Mouse (Mus musculus) T-helper 17 cell (primary cell): Measurements from ENCODE around the gene Slc25a25.

Source experiments
- in situ Hi-C, 2 experiments: fragments of 300-600 bp; cut with MboI, MseI; formaldehyde crosslinking; loops; 1 replicate in 1 of 2; 2 replicates in 1 of 2; pipeline ENCODE4 v1.15.1; 2025; ENCODE audit warnings: high pct_unique_total_duplicates in 2 of 2

The Slc25a25 gene

DNA sequence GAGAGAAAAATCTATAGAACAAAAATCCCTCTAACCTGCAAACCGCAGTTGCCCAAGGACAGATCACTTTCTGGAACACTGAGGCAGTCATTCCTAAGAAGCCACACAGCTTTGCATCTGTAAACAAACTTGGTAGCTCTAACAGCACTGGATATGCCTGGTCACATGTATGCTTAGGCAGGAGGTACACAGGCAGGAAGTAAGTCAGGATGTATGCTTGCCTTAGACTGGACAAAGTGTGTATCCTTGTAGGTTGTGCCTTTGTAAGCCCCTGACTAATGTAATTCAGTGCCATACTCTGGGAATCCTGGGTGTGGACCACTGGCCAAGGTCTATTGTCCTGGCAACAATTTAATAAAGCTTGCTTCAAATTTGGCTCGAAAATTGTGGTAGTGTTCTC lies 12.5 kb upstream of the Slc25a25 start:
- in situ Hi-C loops, result no loop called here

GRCm38 (mm10) chr2:32459657-32460056 lies 8.4 kb upstream of the Slc25a25 start:
- in situ Hi-C loops, result no loop called here

DNA sequence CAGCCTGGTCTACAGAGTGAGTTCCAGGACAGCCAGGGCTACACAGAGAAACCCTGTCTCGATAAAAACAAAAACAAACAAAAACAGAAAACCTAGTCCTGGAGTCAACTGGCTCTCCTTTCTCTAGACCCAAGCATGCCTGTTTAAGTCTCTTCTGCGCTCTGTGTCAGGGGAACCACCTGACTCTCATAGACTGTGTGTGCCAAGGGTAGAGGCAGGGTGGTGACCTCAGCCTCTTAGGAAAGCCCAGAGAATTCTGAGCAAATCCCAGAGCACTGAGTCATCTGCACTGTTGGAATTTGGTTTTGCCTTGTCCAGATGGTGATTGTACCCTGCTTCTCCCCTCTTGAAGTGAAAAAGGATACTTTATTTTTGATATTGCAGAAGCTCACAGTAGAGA lies 7.1 kb upstream of the Slc25a25 start:
- in situ Hi-C loops, result no loop called here

DNA sequence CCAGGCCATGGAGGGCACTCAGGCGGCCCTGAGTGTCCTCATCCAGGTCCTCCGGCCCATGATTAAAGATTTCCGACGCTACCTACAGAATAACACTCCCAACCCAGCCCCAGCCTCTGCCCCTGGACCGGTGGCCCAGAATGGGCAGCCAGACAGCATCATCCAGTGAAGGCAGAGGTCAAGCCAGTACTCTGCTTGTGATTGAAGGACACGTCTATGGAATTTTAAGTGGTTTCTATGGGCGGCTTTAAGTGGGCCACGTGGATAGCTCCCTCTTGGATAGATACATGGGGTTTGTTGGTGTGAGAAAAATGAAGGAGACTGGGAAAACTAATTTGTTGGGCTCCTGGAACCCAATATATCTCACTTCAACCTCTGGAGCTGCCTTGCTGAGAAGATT lies 3.9 kb upstream of the Slc25a25 start:
- in situ Hi-C loops, result no loop called here

GRCm38 (mm10) chr2:32454633-32455032 lies 3.4 kb upstream of the Slc25a25 start:
- in situ Hi-C loops, result no loop called here

GRCm38 (mm10) chr2:32453641-32454303 lies 2.5 kb upstream of the Slc25a25 start:
- in situ Hi-C loops, result no loop called here

DNA sequence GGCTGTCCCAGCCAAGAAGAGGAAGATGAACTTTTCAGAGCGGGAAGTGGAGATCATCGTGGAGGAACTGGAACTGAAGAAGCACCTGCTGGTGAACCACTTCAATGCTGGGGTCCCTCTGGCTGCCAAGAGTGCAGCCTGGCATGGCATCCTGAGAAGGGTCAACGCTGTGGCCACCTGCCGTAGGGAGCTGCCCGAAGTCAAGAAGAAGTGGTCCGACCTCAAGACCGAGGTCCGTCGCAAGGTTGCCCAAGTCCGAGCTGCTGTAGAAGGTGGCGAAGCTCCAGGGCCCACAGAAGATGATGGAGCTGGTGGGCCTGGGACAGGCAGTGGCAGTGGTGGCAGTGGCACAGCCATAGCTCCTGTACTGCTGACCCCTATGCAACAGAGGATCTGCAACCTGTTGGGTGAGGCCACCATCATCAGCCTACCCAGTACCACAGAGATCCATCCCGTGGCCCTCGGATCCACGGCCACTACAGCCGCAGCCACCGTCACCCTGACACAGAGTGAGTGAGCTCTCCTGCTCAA lies 1.3 kb upstream of the Slc25a25 start:
- in situ Hi-C loops, result no loop called here

DNA sequence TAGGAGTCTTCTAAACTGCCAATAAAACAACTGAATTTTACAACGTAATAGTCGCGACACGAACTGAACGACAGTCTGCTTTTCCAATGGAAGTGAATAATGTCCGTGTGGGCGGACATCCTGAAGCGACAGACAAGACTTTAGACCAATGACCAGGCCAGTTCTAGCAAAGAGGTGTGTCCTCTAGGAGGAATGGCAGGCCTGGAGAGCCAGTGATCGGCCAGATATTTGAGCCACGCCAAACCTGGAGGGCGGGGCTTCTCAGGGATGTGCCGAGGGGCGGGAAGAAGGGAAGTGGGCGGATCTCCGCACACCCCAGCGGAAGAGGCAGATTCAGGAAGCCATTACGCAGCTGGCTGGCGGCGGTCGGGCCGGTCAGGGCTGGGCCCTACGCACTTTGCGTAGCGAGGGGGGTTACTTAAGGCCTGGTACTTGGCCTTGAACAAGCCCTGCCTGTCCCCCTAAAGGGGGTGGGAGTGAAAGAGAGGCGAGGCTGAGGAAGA lies 676 bp upstream of the Slc25a25 start:
- in situ Hi-C loops, result no loop called here

GRCm38 (mm10) chr2:32449761-32450754 lies 1.2 kb downstream of the Slc25a25 start, which contains the start of gene Naif1:
Naif1 (plus strand) TSS chr2:32450457.
- in situ Hi-C loops, result loop anchor here in 1 of 2 experiments (5.0 kb wide), 1 partner anchor 532 kb away; the partner anchor contains the start of gene Slc2a8

DNA sequence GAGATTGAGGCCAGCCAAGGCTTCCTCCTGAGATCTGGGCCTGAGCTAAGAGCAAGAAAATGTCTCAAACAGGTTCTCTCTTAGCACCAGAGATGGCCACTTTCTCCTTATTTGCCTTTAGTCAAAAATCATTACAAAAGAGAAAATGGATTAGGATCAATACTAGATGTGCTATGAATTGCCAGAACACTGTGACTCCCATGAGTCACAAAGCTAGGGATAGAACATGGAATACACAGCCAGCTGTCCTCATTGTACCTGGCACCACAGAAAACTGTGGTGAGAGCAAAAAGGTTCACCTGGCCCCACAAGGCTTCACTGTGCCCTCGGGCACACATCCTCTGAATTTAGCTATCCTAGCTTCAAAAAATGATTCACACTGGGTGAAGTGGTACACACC lies 2.8 kb downstream of the Slc25a25 start:
- in situ Hi-C loops, result loop anchor here in 1 of 2 experiments (5.0 kb wide), 1 partner anchor 534 kb away; the partner anchor contains the start of gene Slc2a8

- in situ Hi-C loops, result loop anchor here in 1 of 2 experiments (5.0 kb wide), 1 partner anchor 535 kb away; the partner anchor contains the start of gene Slc2a8
Measured at GRCm38 (mm10) chr2:32447264-32447936, 3.8 kb downstream of the Slc25a25 start.

DNA sequence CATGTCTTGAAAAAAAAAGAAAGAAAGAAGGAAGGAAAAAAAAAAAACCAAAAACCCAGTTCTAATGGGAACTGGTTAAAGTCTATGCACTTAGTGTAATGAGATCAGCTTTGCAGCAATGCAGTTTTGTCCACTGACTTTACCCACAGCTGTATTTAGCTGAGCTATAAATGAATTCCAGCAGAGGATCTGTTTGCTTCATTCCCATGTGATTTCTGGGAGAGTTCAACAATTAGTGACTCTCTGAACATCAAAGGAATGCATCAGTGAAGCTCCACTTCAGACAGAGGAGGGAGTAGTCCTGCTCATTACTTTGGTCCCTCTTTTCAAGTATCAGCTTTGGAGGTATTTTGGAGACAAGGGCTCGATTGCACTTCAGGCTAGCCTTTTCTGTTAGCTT lies 5.7 kb downstream of the Slc25a25 start:
- in situ Hi-C loops, result loop anchor here in 1 of 2 experiments (5.0 kb wide), 1 partner anchor 537 kb away; the partner anchor contains the start of gene Slc2a8

DNA sequence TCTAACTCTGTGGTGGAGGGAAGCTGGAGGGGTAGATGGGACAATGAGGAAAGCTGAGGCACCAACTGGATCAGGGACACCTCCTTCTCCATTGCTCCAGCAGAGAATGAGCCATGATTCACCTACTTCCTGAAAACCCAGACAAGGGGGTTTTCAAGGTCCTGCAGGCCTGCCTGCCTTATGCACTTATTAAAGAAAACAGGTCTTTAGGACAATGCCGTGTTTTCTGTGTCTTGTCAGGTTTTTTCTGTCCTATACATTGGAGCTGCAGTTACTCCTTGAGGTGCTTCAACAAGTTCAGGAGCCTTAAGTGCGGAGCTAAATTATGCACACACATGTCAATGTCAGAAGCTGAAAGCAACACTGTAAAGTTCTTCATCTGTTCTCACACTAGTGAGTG lies 9.7 kb downstream of the Slc25a25 start:
- in situ Hi-C loops, result no loop called here

- in situ Hi-C loops, result no loop called here
Measured at GRCm38 (mm10) chr2:32440632-32441031, 10.6 kb downstream of the Slc25a25 start.

DNA sequence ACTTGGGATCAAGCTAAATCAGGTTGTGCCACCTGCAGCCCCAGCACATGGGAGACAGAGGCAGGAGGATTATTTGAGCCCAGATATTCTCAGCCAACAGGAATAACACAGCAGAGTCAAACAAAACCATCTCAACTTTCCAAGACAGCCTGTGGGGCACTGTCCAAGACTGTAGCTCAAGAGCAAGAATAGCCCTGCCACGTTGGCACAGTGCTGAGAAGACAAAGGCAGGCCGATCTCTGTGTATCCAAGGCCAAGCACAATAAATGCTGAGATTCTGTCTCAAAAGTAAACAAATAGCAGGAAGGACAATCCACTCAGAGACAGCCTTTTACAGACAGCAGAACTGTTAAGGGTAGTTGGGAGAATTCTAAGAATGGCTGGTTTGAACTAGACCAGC lies 11.1 kb downstream of the Slc25a25 start:
- in situ Hi-C loops, result no loop called here

DNA sequence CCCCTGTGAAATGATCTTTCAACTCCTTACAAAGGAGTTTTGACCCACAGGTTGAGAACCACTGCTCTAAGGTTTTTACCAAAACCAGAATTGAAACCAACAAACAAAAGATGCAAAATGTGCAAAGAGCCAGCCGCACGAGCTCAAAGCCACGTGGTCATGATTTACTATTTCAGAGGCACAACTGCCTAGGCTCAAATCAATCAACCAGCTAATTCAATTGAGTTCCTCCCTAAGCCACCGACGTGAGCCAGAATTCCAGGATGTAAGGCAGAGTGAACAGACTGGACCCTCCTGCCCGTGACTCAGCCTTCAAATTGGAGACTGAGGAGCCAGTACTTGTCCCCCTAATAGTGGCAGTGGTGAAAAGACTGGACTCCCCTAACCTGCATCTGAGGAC lies 12.1 kb downstream of the Slc25a25 start:
- in situ Hi-C loops, result no loop called here

- in situ Hi-C loops, result no loop called here
Measured at GRCm38 (mm10) chr2:32438733-32439132, 12.5 kb downstream of the Slc25a25 start.

DNA sequence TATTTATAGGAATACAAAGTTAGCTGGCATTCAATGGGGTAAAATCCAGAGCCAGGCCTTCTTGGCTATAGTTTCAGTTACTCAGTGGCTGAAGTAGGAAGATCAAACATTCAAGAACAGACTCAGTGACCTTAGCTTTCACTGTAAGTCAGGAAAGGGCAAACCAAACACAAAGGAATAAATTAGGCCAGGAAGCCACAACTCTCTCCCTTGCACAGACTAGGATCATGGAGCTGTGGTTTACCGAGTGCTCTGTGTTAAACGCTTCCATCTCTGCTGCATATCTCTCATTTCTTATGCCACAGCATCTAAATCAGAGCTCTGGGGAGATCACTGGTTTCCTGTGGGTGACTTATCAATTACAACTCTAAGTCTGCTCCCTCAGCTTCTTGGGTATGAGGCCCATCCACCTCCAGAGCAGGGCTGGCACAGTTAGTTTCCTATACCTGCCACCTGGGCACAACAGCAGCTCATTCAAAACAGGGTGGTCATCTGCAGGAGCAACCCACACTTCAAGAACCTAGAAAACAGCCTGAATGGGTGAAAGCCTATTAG lies 13.6 kb downstream of the Slc25a25 start:
- in situ Hi-C loops, result no loop called here

DNA sequence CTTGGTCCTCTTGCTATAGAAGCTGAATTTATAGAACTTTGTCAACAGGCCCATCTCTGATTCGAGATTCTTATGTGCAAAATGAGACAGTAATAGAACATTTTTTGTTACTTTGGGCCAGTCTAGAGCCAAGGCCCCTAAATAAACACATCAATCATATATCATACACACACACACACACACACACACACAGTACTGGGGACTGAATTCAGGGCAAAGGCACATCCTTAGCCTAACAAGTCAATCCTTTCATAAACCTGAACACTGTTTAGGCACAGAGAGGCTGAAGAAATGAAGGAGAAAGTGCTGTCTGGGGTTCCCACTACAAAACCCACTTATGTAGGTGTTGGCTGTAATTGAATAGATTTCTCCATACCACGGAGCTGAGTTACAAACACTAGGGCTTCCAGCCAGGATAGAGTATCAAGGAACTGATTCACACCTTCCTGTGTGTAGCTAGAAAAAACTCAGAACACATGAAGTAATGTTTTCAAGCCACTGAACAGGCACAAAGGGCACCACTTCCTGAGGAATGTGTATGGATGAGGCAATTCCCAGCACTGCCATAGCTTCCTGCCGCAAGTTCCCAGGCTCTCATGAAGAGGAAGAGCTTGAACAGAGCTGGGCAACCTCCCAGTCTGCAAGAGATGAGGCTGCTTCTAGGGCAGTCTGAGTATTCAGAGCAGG lies 14.4 kb downstream of the Slc25a25 start:
- in situ Hi-C loops, result no loop called here
